Mouse (Mus musculus) testis, adult 2 months (tissue): ENCODE data around the gene Ppfia3.
A peak's percentile ranks its signal among the peaks of the same experiment; 100 is the strongest.

Experiments used
- CTCF ChIP-seq: fragments of 200-500 bp; IDR thresholded peaks from 2 replicates; pipeline ENCODE4 v1.5.1; 2012; ENCODE audit warnings: low read depth, mild to moderate bottlenecking, inconsistent platforms, low read length, moderate library complexity; ENCODE audit not compliant: control insufficient read depth, insufficient read depth, insufficient replicate concordance
- POLR2A ChIP-seq: fragments of 200-500 bp; IDR thresholded peaks from 2 replicates; pipeline ENCODE4 v1.6.1; 2012; ENCODE audit warnings: low read depth, mild to moderate bottlenecking, inconsistent platforms, low read length, moderate library complexity; ENCODE audit not compliant: control insufficient read depth

- TF ChIP-seq CTCF (peak; percentile 72; the same call in 1 of the 2 replicates), POLR2A (no peak)
Observed at GRCm38 (mm10) chr7:45331502-45331901, 35.3 kb downstream of the Ppfia3 start.
